Mouse (Mus musculus) limb, embryonic 12.5 days (tissue): ENCODE measurements around the gene Stra6. TPM values are rescaled to one million over a fixed set of nuclear protein-coding genes. Genes with fewer than 3 reads are reported as not detected.
A peak's percentile ranks its signal among the peaks of the same experiment; 100 is the strongest.

Experiments used
- ATAC-seq: fragments of 200-750 bp; cut with Nextera tagmentation; 2 replicates; pipeline ENCODE4 v1.8.0; 2017; ENCODE audit warnings: low read depth, moderate TSS enrichment; ENCODE audit not compliant: insufficient number of reproducible peaks, insufficient read depth, low FRiP score, low TSS enrichment
- H3K27ac ChIP-seq: fragments of 300-500 bp; sonication (generic); 2 replicates; pipeline ENCODE4 v1.5.1; 2016; ENCODE audit warnings: mild to moderate bottlenecking, moderate library complexity
- H3K27me3 ChIP-seq: fragments of 300-500 bp; sonication (generic); 2 replicates; pipeline ENCODE4 v1.6.1; 2016; ENCODE audit warnings: mild to moderate bottlenecking, moderate library complexity
- H3K36me3 ChIP-seq: fragments of 300-500 bp; sonication (generic); 2 replicates; pipeline ENCODE4 v1.6.1; 2016; ENCODE audit warnings: mild to moderate bottlenecking, moderate library complexity
- H3K4me1 ChIP-seq: fragments of 300-500 bp; sonication (generic); replicated peaks from 2 replicates; pipeline ENCODE4 v1.6.1; 2016
- H3K4me2 ChIP-seq: fragments of 300-500 bp; sonication (generic); 2 replicates; pipeline ENCODE4 v1.6.1; 2016; ENCODE audit warnings: mild to moderate bottlenecking, moderate library complexity
- H3K4me3 ChIP-seq: fragments of 300-500 bp; sonication (generic); replicated peaks from 2 replicates; pipeline ENCODE4 v1.5.1; 2016; ENCODE audit warnings: mild to moderate bottlenecking
- H3K9ac ChIP-seq: fragments of 300-500 bp; sonication (generic); replicated peaks from 2 replicates; pipeline ENCODE4 v1.6.1; 2016; ENCODE audit warnings: mild to moderate bottlenecking, moderate library complexity
- H3K9me3 ChIP-seq: fragments of 300-500 bp; sonication (generic); 2 replicates; pipeline ENCODE4 v1.6.1; 2016; ENCODE audit warnings: mild to moderate bottlenecking, moderate library complexity
- WGBS: fragments of 180-500 bp; shearing (Covaris S2); methylation state at CpG from one replicate; pipeline ENCODE4 v1.1.7; 2016; 5-methylcytosine and 5-hydroxymethylcytosine counted together
- polyA plus RNA-seq: library from polyadenylated mRNA; unstranded; fragments of >200 nt; fragmentation: Nextera tagmentation; extraction: Ambion mirVana; gene quantifications from 2 replicates; pipeline ENCODE4 v1.2.1, GENCODE M21; 2016

Gene Stra6
- polyA plus RNA-seq, 1 experiment from 2014 or later, result 37.5 TPM

GRCm38 (mm10) chr9:58156819-58157560 is 93.4 kb downstream of the Stra6 start:
- no peaks in the 10 kb centered on the region for H3K27me3 ChIP-seq
- no peaks in the 10 kb centered on the region for H3K9me3 ChIP-seq
- peak overlapping the region; percentile 67 for H3K9ac ChIP-seq
- H3K27ac ChIP-seq, result peak overlapping the region; percentile 99
- H3K4me1 ChIP-seq, result peaks cover 82% of the 10 kb centered on the region
- peak overlapping the region; percentile 80 for H3K4me2 ChIP-seq
- H3K36me3 ChIP-seq, result peaks cover 46% of the 10 kb centered on the region
- WGBS, result 89% methylated on average over 22 of the region's 22 CpGs
- peak overlapping the region; percentile 41 for H3K4me3 ChIP-seq
- ATAC-seq, result no peak

GRCm38 (mm10) chr9:58157838-58158237 is 94.2 kb downstream of the Stra6 start:
- Histone ChIP-seq H3K36me3 (peaks cover 37% of the 10 kb centered on the region), H3K4me2 (peak overlapping the region; percentile 80), H3K9ac (peak overlapping the region; percentile 67), H3K9me3 (no peaks in the 10 kb centered on the region), H3K4me1 (peaks cover 86% of the 10 kb centered on the region), H3K27ac (peak overlapping the region; percentile 99), H3K4me3 (peak overlapping the region; percentile 41), H3K27me3 (no peaks in the 10 kb centered on the region)
- 75% methylated on average over 13 of the region's 13 CpGs for WGBS
- no peak for ATAC-seq

- peaks cover 82% of the 10 kb centered on the region for H3K4me1 ChIP-seq
- peak overlapping the region; percentile 99 for H3K27ac ChIP-seq
- H3K9ac ChIP-seq, result peak overlapping the region; percentile 47; the same call in 1 of the 2 replicates
- H3K4me3 ChIP-seq, result peak overlapping the region; percentile 41
- WGBS, result 9% methylated on average over 7 of the region's 7 CpGs
- ATAC-seq, result peak; percentile 95
- peak overlapping the region; percentile 80 for H3K4me2 ChIP-seq
- no peaks in the 10 kb centered on the region for H3K9me3 ChIP-seq
- H3K36me3 ChIP-seq, result peaks cover 28% of the 10 kb centered on the region
- H3K27me3 ChIP-seq, result no peaks in the 10 kb centered on the region
Observed at GRCm38 (mm10) chr9:58158541-58159311, 95.1 kb downstream of the Stra6 start.

GRCm38 (mm10) chr9:58159855-58160254 is 96.3 kb downstream of the Stra6 start:
- Histone ChIP-seq H3K4me1 (peaks cover 70% of the 10 kb centered on the region), H3K27me3 (no peaks in the 10 kb centered on the region), H3K27ac (peak overlapping the region; percentile 99), H3K9ac (no peak overlapping the region), H3K4me3 (no peak overlapping the region; the same call in 1 of the 2 replicates), H3K4me2 (peak overlapping the region; percentile 80), H3K36me3 (peaks cover 17% of the 10 kb centered on the region), H3K9me3 (no peaks in the 10 kb centered on the region)
- ATAC-seq, result no peak
- 66% methylated on average over 4 of the region's 4 CpGs for WGBS

- Histone ChIP-seq H3K4me1 (peaks cover 66% of the 10 kb centered on the region), H3K9ac (no peak overlapping the region), H3K4me3 (no peak overlapping the region), H3K27ac (peak overlapping the region; percentile 99), H3K4me2 (no peak overlapping the region), H3K27me3 (no peaks in the 10 kb centered on the region), H3K9me3 (no peaks in the 10 kb centered on the region), H3K36me3 (peaks cover 12% of the 10 kb centered on the region; the same call in 1 of the 2 replicates)
- 89% methylated on average over 5 of the region's 5 CpGs for WGBS
- ATAC-seq, result no peak
Observed at GRCm38 (mm10) chr9:58160315-58160714, 96.7 kb downstream of the Stra6 start.

- 85% methylated on average over 3 of the region's 3 CpGs for WGBS
- H3K36me3 ChIP-seq, result peaks cover 5% of the 10 kb centered on the region; the same call in 1 of the 2 replicates
- no peak overlapping the region for H3K4me3 ChIP-seq
- no peak overlapping the region for H3K9ac ChIP-seq
- H3K4me1 ChIP-seq, result peaks cover 47% of the 10 kb centered on the region
- no peak for ATAC-seq
- no peaks in the 10 kb centered on the region for H3K9me3 ChIP-seq
- H3K27ac ChIP-seq, result no peak overlapping the region
- H3K27me3 ChIP-seq, result no peaks in the 10 kb centered on the region
- H3K4me2 ChIP-seq, result no peak overlapping the region
Observed at GRCm38 (mm10) chr9:58162173-58162572, 98.6 kb downstream of the Stra6 start.

- no peak overlapping the region for H3K4me2 ChIP-seq
- 77% methylated on average over 5 of the region's 5 CpGs for WGBS
- H3K4me1 ChIP-seq, result peaks cover 37% of the 10 kb centered on the region
- no peak overlapping the region for H3K9ac ChIP-seq
- H3K27me3 ChIP-seq, result no peaks in the 10 kb centered on the region
- no peak for ATAC-seq
- no peak overlapping the region for H3K4me3 ChIP-seq
- H3K36me3 ChIP-seq, result no peaks in the 10 kb centered on the region
- H3K9me3 ChIP-seq, result no peaks in the 10 kb centered on the region
- H3K27ac ChIP-seq, result no peak overlapping the region
Observed at GRCm38 (mm10) chr9:58163146-58163545, 99.6 kb downstream of the Stra6 start.

- H3K4me2 ChIP-seq, result no peak overlapping the region
- H3K27ac ChIP-seq, result no peak overlapping the region
- H3K36me3 ChIP-seq, result no peaks in the 10 kb centered on the region
- H3K4me1 ChIP-seq, result peaks cover 17% of the 10 kb centered on the region
- 71% methylated on average over 1 of the region's 1 CpGs for WGBS
- no peak overlapping the region for H3K4me3 ChIP-seq
- H3K9me3 ChIP-seq, result no peaks in the 10 kb centered on the region
- no peaks in the 10 kb centered on the region for H3K27me3 ChIP-seq
- H3K9ac ChIP-seq, result no peak overlapping the region
- ATAC-seq, result no peak
Observed at GRCm38 (mm10) chr9:58165779-58166178, 102.2 kb downstream of the Stra6 start.

- Histone ChIP-seq H3K27ac (peak overlapping the region; percentile 3; the same call in 1 of the 2 replicates), H3K9me3 (no peaks in the 10 kb centered on the region), H3K27me3 (no peaks in the 10 kb centered on the region), H3K9ac (no peak overlapping the region), H3K4me3 (no peak overlapping the region), H3K36me3 (no peaks in the 10 kb centered on the region), H3K4me1 (0 out of 2 replicates have a peak, but pooled peaks cover 6% of the 10 kb centered on the region), H3K4me2 (no peak overlapping the region)
- WGBS, result 74% methylated on average over 3 of the region's 3 CpGs
- peak; percentile 37; the same call in 1 of the 2 replicates for ATAC-seq
Observed at GRCm38 (mm10) chr9:58168880-58169279, 105.3 kb downstream of the Stra6 start.

GRCm38 (mm10) chr9:58169426-58169825 is 105.8 kb downstream of the Stra6 start:
- 80% methylated on average over 6 of the region's 6 CpGs for WGBS
- Histone ChIP-seq H3K9ac (no peak overlapping the region), H3K4me3 (no peak overlapping the region), H3K9me3 (no peaks in the 10 kb centered on the region), H3K36me3 (no peaks in the 10 kb centered on the region), H3K4me2 (no peak overlapping the region), H3K27me3 (no peaks in the 10 kb centered on the region), H3K27ac (peak overlapping the region; percentile 59; the same call in 1 of the 2 replicates), H3K4me1 (0 out of 2 replicates have a peak, but pooled peaks cover 6% of the 10 kb centered on the region)
- ATAC-seq, result no peak

GRCm38 (mm10) chr9:58172863-58173262 is 109.3 kb downstream of the Stra6 start:
- H3K36me3 ChIP-seq, result no peaks in the 10 kb centered on the region
- no peak overlapping the region for H3K4me3 ChIP-seq

More at GRCm38 (mm10) chr9:58172863-58173262, 109.3 kb downstream of the Stra6 start:
- H3K27ac ChIP-seq, result no peak overlapping the region
- no peaks in the 10 kb centered on the region for H3K27me3 ChIP-seq
- H3K9ac ChIP-seq, result no peak overlapping the region
- H3K9me3 ChIP-seq, result no peaks in the 10 kb centered on the region
- H3K4me2 ChIP-seq, result no peak overlapping the region
- no peak for ATAC-seq
- peaks cover 28% of the 10 kb centered on the region for H3K4me1 ChIP-seq
- 73% methylated on average over 2 of the region's 2 CpGs for WGBS
